In genomic region chr10:61829046-61829445, GRCm38 (mm10) we compare ENCODE assay signal across 20 mouse cellular contexts. TPM values are rescaled to one million over a fixed set of nuclear protein-coding genes. Genes with fewer than 3 reads are reported as not detected.
DNase-seq lines count a peak whose midpoint lies in the region; ATAC-seq and TF ChIP-seq lines count a peak whose summit lies in the region.
"Had no signal": no experiment of that assay in that cellular context is flagged by ENCODE, and none has a peak within 500 bp of the region (broad histone marks: within the 10 kb centered on the region; RNA-seq: fewer than 3 reads in every experiment).

No protein-coding gene starts in this region.

- no peak overlapping the region for H3K27ac ChIP-seq in kidney, embryonic 14.5 days (ENCODE audit: low read depth, low read length)
- peak overlapping the region; percentile 80; the same call in 1 of the 2 replicates for H3K27ac ChIP-seq in ES-E14 (ENCODE audit: insufficient read depth, low read depth, low read length, poor library complexity, severe bottlenecking)
- H3K27ac ChIP-seq in embryonic facial prominence, embryonic 12.5 days = 0 out of 2 replicates have a peak overlapping the region, but pooled peaks have one; percentile 91
- no peak overlapping the region for H3K27ac ChIP-seq in hindbrain, embryonic 12.5 days
- H3K27ac ChIP-seq: embryonic facial prominence, embryonic 13.5 days; heart, embryonic 10.5 days; hindbrain, embryonic 14.5 days; intestine, embryonic 15.5 days had no signal

- H3K36me3 ChIP-seq in kidney, embryonic 14.5 days (ENCODE audit: control insufficient read depth, insufficient read depth, low read length) = no peaks in the 10 kb centered on the region
- no peaks in the 10 kb centered on the region for H3K36me3 ChIP-seq in ES-E14 (ENCODE audit: control insufficient read depth, insufficient read depth, low read length, poor library complexity, severe bottlenecking)
- no peaks in the 10 kb centered on the region for H3K36me3 ChIP-seq in embryonic facial prominence, embryonic 12.5 days
- no peaks in the 10 kb centered on the region for H3K36me3 ChIP-seq in hindbrain, embryonic 12.5 days
- H3K36me3 ChIP-seq: embryonic facial prominence, embryonic 13.5 days; heart, embryonic 10.5 days; intestine, embryonic 15.5 days had no signal

- no peak overlapping the region for H3K4me3 ChIP-seq in kidney, embryonic 14.5 days (ENCODE audit: low read length)
- H3K4me3 ChIP-seq in ES-E14 (ENCODE audit: insufficient read depth in 1 of 2, low read depth in 1 of 2, low read length in 2 of 2, poor library complexity in 1 of 2, severe bottlenecking in 1 of 2) = peak overlapping the region in 1 of 2 experiments; percentile 29; a peak in 3 of 4 replicates
- no peak overlapping the region for H3K4me3 ChIP-seq in embryonic facial prominence, embryonic 12.5 days
- no peak overlapping the region for H3K4me3 ChIP-seq in hindbrain, embryonic 12.5 days
- H3K4me3 ChIP-seq: embryonic facial prominence, embryonic 13.5 days; heart, embryonic 10.5 days; intestine, embryonic 15.5 days had no signal

- H3K9me3 ChIP-seq in kidney, embryonic 14.5 days (ENCODE audit: control insufficient read depth, low read length) = no peaks in the 10 kb centered on the region
- H3K9me3 ChIP-seq in ES-E14 (ENCODE audit: control insufficient read depth, insufficient read depth, low read depth, low read length) = no peaks in the 10 kb centered on the region
- no peaks in the 10 kb centered on the region for H3K9me3 ChIP-seq in embryonic facial prominence, embryonic 12.5 days
- H3K9me3 ChIP-seq in hindbrain, embryonic 12.5 days (replicated peaks) = no peaks in the 10 kb centered on the region
- H3K9me3 ChIP-seq: embryonic facial prominence, embryonic 13.5 days; heart, embryonic 10.5 days; intestine, embryonic 15.5 days had no signal

- no peak overlapping the region for H3K4me2 ChIP-seq in kidney, embryonic 14.5 days (replicated peaks; ENCODE audit: low read depth, low read length)
- H3K4me2 ChIP-seq in embryonic facial prominence, embryonic 12.5 days (replicated peaks) = no peak overlapping the region
- no peak overlapping the region for H3K4me2 ChIP-seq in hindbrain, embryonic 12.5 days (replicated peaks)
- H3K4me2 ChIP-seq: embryonic facial prominence, embryonic 13.5 days; hindbrain, embryonic 14.5 days; intestine, embryonic 15.5 days had no signal

- H3K4me1 ChIP-seq in kidney, embryonic 14.5 days (ENCODE audit: control insufficient read depth, insufficient read depth, low read length) = peaks cover 19% of the 10 kb centered on the region
- H3K4me1 ChIP-seq in ES-E14 (ENCODE audit: control insufficient read depth in 2 of 2, insufficient read depth in 2 of 2, low read length in 2 of 2, poor library complexity in 1 of 2) = peaks cover 22 to 55% of the 10 kb centered on the region in 2 experiments
- peaks cover 68% of the 10 kb centered on the region for H3K4me1 ChIP-seq in embryonic facial prominence, embryonic 12.5 days
- H3K4me1 ChIP-seq in hindbrain, embryonic 12.5 days = peaks cover 9% of the 10 kb centered on the region

- in situ Hi-C loops in ES-E14 (cut with MboI; ENCODE audit: low sequenced_read_pairs in 2 of 2, unreplicated experiment in 2 of 2) = no loop called here

- H3K9ac ChIP-seq in kidney, embryonic 14.5 days (ENCODE audit: low read depth, low read length) = no peak overlapping the region
- no peak overlapping the region; the same call in 1 of the 2 replicates for H3K9ac ChIP-seq in ES-E14 (ENCODE audit: insufficient read depth, low read depth, low read length, poor library complexity, severe bottlenecking)
- H3K9ac ChIP-seq in embryonic facial prominence, embryonic 12.5 days = no peak overlapping the region
- no peak overlapping the region for H3K9ac ChIP-seq in hindbrain, embryonic 12.5 days
- H3K9ac ChIP-seq: embryonic facial prominence, embryonic 13.5 days; hindbrain, embryonic 14.5 days; intestine, embryonic 15.5 days had no signal

- H3K27me3 ChIP-seq in kidney, embryonic 14.5 days (ENCODE audit: control insufficient read depth, insufficient read depth, low read length) = no peaks in the 10 kb centered on the region
- no peaks in the 10 kb centered on the region for H3K27me3 ChIP-seq in embryonic facial prominence, embryonic 12.5 days
- H3K27me3 ChIP-seq in hindbrain, embryonic 12.5 days = no peaks in the 10 kb centered on the region
- H3K27me3 ChIP-seq: embryonic facial prominence, embryonic 13.5 days; intestine, embryonic 15.5 days had no signal

- DNase-seq in kidney, postnatal 36 days = no peak
- peak; percentile 86 for DNase-seq in ES-E14 (ENCODE audit: low read depth, low spot score)
- DNase-seq in cerebellum, adult 11-12 months = no peak
- no peak for DNase-seq in heart, adult 9 months (ENCODE audit: low spot score in 2 of 2)
- DNase-seq: adrenal gland, adult 2 months; adrenal gland, postnatal 25 days; cerebellum, adult 8-10 months; cerebellum, postnatal 14 days; gastrocnemius, postnatal 36 days; heart, postnatal 10 days; heart, postnatal 4 days had no signal

- peak; percentile 17; the same call in 1 of the 2 replicates for ATAC-seq in kidney, embryonic 14.5 days (ENCODE audit: low FRiP score, low TSS enrichment)
- ATAC-seq in embryonic facial prominence, embryonic 12.5 days (ENCODE audit: insufficient number of reproducible peaks, insufficient read depth, low FRiP score, low TSS enrichment) = no peak
- no peak for ATAC-seq in hindbrain, embryonic 12.5 days (ENCODE audit: low FRiP score)
- ATAC-seq: forebrain, embryonic 14.5 days; intestine, embryonic 15.5 days had no signal

- WGBS in kidney, embryonic 14.5 days = 41% methylated on average over 4 of the region's 4 CpGs
- 38% methylated on average over 4 of the region's 4 CpGs for WGBS in embryonic facial prominence, embryonic 12.5 days
- WGBS in hindbrain, embryonic 12.5 days = 39% methylated on average over 4 of the region's 4 CpGs

TF ChIP-seq in ES-E14, 5 proteins besides CTCF, POLR2A, EP300 and RAD21:
- TF ChIP-seq CHD2 (IDR thresholded peaks at IDR 0.05; ENCODE audit: low read depth, low read length) (no peak), HCFC1 (IDR thresholded peaks at IDR 0.05; ENCODE audit: borderline replicate concordance, insufficient read depth, low read length) (no peak), MAFK (IDR thresholded peaks at IDR 0.05; ENCODE audit: insufficient read depth, low read depth, low read length) (no peak), ZNF384 (IDR thresholded peaks at IDR 0.05; ENCODE audit: low read depth, low read length) (no peak), ZC3H11A (IDR thresholded peaks at IDR 0.05; ENCODE audit: borderline replicate concordance, low read depth, low read length) (no peak)
TF ChIP-seq in ES-E14: peak in this region for 0.

RNA-seq across cellular contexts. Expression of gene H2afy2, which starts 45.1 kb away (rescaled TPM):
- 118 and 130 TPM in 2 replicates for polyA plus RNA-seq in kidney, embryonic 14.5 days (2014; fragmentation: Nextera tagmentation; extraction: Ambion mirVana)
- total RNA-seq in ES-E14 (2012; rRNA removed) = 18.7 and 25.7 TPM in 2 replicates
- polyA plus RNA-seq in embryonic facial prominence, embryonic 12.5 days (2016; fragmentation: Nextera tagmentation; extraction: Ambion mirVana) = 383 and 385 TPM in 2 replicates
- polyA plus RNA-seq in hindbrain, embryonic 12.5 days (2016; fragmentation: Nextera tagmentation; extraction: Ambion mirVana) = 340 and 382 TPM in 2 replicates
- total RNA-seq: MEL had no signal

Comparison
In these comparisons a context has a peak if more than half of its experiments do, and no peak if none do; other contexts are left out.
1. H3K27ac ChIP-seq: peak in ES-E14 (single experiment) and embryonic facial prominence, embryonic 12.5 days (single experiment); none in kidney, embryonic 14.5 days (single experiment) and hindbrain, embryonic 12.5 days (single experiment).